Mouse (Mus musculus): Measurements from ENCODE around the gene Dusp5. TPM values are rescaled to one million over a fixed set of nuclear protein-coding genes. Genes with fewer than 3 reads are reported as not detected.
A peak's percentile ranks its signal among the peaks of the same experiment; 100 is the strongest.

Gene Dusp5
- polyA plus RNA-seq, 1 experiment from 2014 or later: 3.1 TPM

GRCm38 (mm10) chr19:53533810-53534601, 5.1 kb downstream of the Dusp5 start:
- Histone ChIP-seq H3K9me3 (ENCODE audit: control insufficient read depth, low read length) (no peaks in the 10 kb centered on the region), H3K36me3 (ENCODE audit: control insufficient read depth, insufficient read depth, low read length) (no peaks in the 10 kb centered on the region), H3K4me3 (replicated peaks; ENCODE audit: low read depth, low read length) (no peak overlapping the region), H3K4me2 (ENCODE audit: low read length) (no peak overlapping the region), H3K9ac (replicated peaks; ENCODE audit: low read length) (no peak overlapping the region), H3K4me1 (ENCODE audit: control insufficient read depth, insufficient read depth, low read length) (0 out of 2 replicates have a peak, but pooled peaks cover 7% of the 10 kb centered on the region), H3K27ac (replicated peaks; ENCODE audit: low read depth, low read length) (no peak overlapping the region), H3K27me3 (ENCODE audit: control insufficient read depth, insufficient read depth, low read length) (peaks cover 29% of the 10 kb centered on the region)
- 92% methylated on average over 15 of the region's 15 CpGs for WGBS
- DNase-seq (no peak), ATAC-seq (ENCODE audit: low FRiP score, low TSS enrichment) (no peak)

GRCm38 (mm10) chr19:53534757-53535410, 6.0 kb downstream of the Dusp5 start:
- Histone ChIP-seq H3K4me2 (ENCODE audit: low read length) (no peak overlapping the region), H3K9ac (replicated peaks; ENCODE audit: low read length) (no peak overlapping the region), H3K27ac (replicated peaks; ENCODE audit: low read depth, low read length) (no peak overlapping the region), H3K4me1 (ENCODE audit: control insufficient read depth, insufficient read depth, low read length) (0 out of 2 replicates have a peak, but pooled peaks cover 2% of the 10 kb centered on the region), H3K4me3 (replicated peaks; ENCODE audit: low read depth, low read length) (no peak overlapping the region), H3K27me3 (ENCODE audit: control insufficient read depth, insufficient read depth, low read length) (peaks cover 25% of the 10 kb centered on the region), H3K36me3 (ENCODE audit: control insufficient read depth, insufficient read depth, low read length) (no peaks in the 10 kb centered on the region), H3K9me3 (ENCODE audit: control insufficient read depth, low read length) (no peaks in the 10 kb centered on the region)
- peak; percentile 53 for DNase-seq
- ATAC-seq (ENCODE audit: low FRiP score, low TSS enrichment): no peak
- WGBS: 52% methylated on average over 7 of the region's 7 CpGs

DNA sequence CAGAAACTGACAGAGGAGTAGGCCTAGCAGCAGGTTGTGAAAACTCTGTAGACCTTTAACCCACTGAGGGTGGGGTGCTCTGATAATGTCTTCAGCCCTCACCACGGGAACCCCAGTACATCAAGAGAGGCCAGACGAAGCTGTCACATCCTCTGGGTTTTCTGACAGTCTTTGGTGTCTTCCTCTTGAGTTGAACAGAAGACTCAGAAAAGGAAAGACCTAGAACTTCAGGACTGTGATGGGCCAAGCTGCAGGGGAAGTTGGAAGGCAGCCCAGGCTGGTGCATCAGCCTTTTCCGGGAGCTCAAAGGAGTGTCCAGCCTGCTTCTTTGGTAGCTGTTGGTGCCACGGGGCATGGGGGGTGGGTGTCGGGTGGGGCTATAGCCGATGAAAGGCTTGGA, 6.5 kb downstream of the Dusp5 start:
- no peaks in the 10 kb centered on the region for H3K4me1 ChIP-seq (ENCODE audit: control insufficient read depth, insufficient read depth, low read length)
- 84% methylated on average over 6 of the region's 6 CpGs for WGBS
- H3K4me2 ChIP-seq (ENCODE audit: low read length): no peak overlapping the region
- no peak overlapping the region for H3K4me3 ChIP-seq (replicated peaks; ENCODE audit: low read depth, low read length)
- no peaks in the 10 kb centered on the region for H3K9me3 ChIP-seq (ENCODE audit: control insufficient read depth, low read length)
- no peak for ATAC-seq (ENCODE audit: low FRiP score, low TSS enrichment)
- DNase-seq: no peak
- H3K27me3 ChIP-seq (ENCODE audit: control insufficient read depth, insufficient read depth, low read length): peaks cover 20% of the 10 kb centered on the region; the same call in 1 of the 2 replicates
- H3K36me3 ChIP-seq (ENCODE audit: control insufficient read depth, insufficient read depth, low read length): no peaks in the 10 kb centered on the region
- no peak overlapping the region for H3K9ac ChIP-seq (replicated peaks; ENCODE audit: low read length)
- no peak overlapping the region for H3K27ac ChIP-seq (replicated peaks; ENCODE audit: low read depth, low read length)

DNA sequence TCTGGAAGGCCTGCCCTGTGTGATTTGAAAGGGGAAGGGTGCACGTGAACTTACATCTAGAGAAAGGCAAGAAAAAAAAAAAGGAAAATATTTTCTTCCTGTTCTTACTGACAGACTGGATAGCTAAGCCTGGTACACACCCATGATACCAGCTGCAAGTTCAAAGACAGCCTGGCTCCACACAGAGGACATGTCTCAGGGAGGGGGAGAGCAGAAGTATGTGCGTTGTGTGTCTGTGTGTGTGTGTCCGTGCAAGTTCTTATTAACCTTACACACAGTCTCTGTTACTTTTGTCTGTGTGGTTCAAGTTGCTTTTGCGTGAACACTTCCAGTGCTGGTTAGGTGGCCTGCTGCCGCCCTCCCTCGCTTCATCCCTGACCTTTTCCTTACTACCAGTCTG, 7.3 kb downstream of the Dusp5 start:
- 91% methylated on average over 6 of the region's 6 CpGs for WGBS
- Histone ChIP-seq H3K4me1 (ENCODE audit: control insufficient read depth, insufficient read depth, low read length) (no peaks in the 10 kb centered on the region), H3K27me3 (ENCODE audit: control insufficient read depth, insufficient read depth, low read length) (peaks cover 11% of the 10 kb centered on the region; the same call in 1 of the 2 replicates), H3K36me3 (ENCODE audit: control insufficient read depth, insufficient read depth, low read length) (no peaks in the 10 kb centered on the region), H3K27ac (replicated peaks; ENCODE audit: low read depth, low read length) (no peak overlapping the region), H3K4me2 (ENCODE audit: low read length) (no peak overlapping the region), H3K9ac (replicated peaks; ENCODE audit: low read length) (no peak overlapping the region), H3K9me3 (ENCODE audit: control insufficient read depth, low read length) (no peaks in the 10 kb centered on the region), H3K4me3 (replicated peaks; ENCODE audit: low read depth, low read length) (no peak overlapping the region)
- DNase-seq (no peak), ATAC-seq (ENCODE audit: low FRiP score, low TSS enrichment) (no peak)

- H3K4me3 ChIP-seq (replicated peaks; ENCODE audit: low read depth, low read length): no peak overlapping the region
- ATAC-seq (ENCODE audit: low FRiP score, low TSS enrichment) (no peak), DNase-seq (no peak)
- no peak overlapping the region for H3K9ac ChIP-seq (replicated peaks; ENCODE audit: low read length)
- H3K36me3 ChIP-seq (ENCODE audit: control insufficient read depth, insufficient read depth, low read length): no peaks in the 10 kb centered on the region
- no peak overlapping the region for H3K4me2 ChIP-seq (ENCODE audit: low read length)
- 86% methylated on average over 17 of the region's 17 CpGs for WGBS
- no peaks in the 10 kb centered on the region for H3K4me1 ChIP-seq (ENCODE audit: control insufficient read depth, insufficient read depth, low read length)
- H3K27ac ChIP-seq (replicated peaks; ENCODE audit: low read depth, low read length): no peak overlapping the region
- no peaks in the 10 kb centered on the region for H3K9me3 ChIP-seq (ENCODE audit: control insufficient read depth, low read length)
- peaks cover 4% of the 10 kb centered on the region; the same call in 1 of the 2 replicates for H3K27me3 ChIP-seq (ENCODE audit: control insufficient read depth, insufficient read depth, low read length)
Observed at GRCm38 (mm10) chr19:53536731-53537666, 8.1 kb downstream of the Dusp5 start.

DNA sequence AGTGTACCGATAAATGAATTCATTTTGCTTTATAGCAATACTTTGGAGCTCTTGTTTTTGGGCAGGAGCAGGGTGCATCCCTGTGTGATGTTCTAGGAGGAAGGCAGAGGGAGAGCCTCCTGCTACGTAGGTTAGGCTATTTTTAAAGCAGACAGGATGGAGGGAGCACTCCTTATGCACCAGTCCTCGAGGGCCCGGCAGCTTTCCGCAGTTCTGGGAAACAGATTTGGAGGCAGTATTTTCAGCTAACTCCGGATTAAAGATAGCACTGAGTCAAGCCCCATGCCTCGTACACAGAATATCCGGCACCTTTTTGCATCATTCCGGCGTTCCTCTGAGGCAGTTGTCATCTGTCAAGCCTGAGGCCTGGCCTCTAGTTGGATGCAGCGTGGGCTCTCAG, 9.1 kb downstream of the Dusp5 start:
- no peak for DNase-seq
- Histone ChIP-seq H3K4me2 (ENCODE audit: low read length) (no peak overlapping the region), H3K27me3 (ENCODE audit: control insufficient read depth, insufficient read depth, low read length) (no peaks in the 10 kb centered on the region), H3K4me1 (ENCODE audit: control insufficient read depth, insufficient read depth, low read length) (no peaks in the 10 kb centered on the region), H3K9me3 (ENCODE audit: control insufficient read depth, low read length) (no peaks in the 10 kb centered on the region), H3K36me3 (ENCODE audit: control insufficient read depth, insufficient read depth, low read length) (no peaks in the 10 kb centered on the region), H3K4me3 (replicated peaks; ENCODE audit: low read depth, low read length) (no peak overlapping the region), H3K27ac (replicated peaks; ENCODE audit: low read depth, low read length) (no peak overlapping the region), H3K9ac (replicated peaks; ENCODE audit: low read length) (no peak overlapping the region)
- WGBS: 91% methylated on average over 11 of the region's 11 CpGs
- ATAC-seq (ENCODE audit: low FRiP score, low TSS enrichment): no peak

- no peak overlapping the region for H3K27ac ChIP-seq (replicated peaks; ENCODE audit: low read depth, low read length)
- H3K36me3 ChIP-seq (ENCODE audit: control insufficient read depth, insufficient read depth, low read length): no peaks in the 10 kb centered on the region
- no peak overlapping the region for H3K4me2 ChIP-seq (ENCODE audit: low read length)
- no peaks in the 10 kb centered on the region for H3K4me1 ChIP-seq (ENCODE audit: control insufficient read depth, insufficient read depth, low read length)
- H3K4me3 ChIP-seq (replicated peaks; ENCODE audit: low read depth, low read length): no peak overlapping the region
- H3K27me3 ChIP-seq (ENCODE audit: control insufficient read depth, insufficient read depth, low read length): no peaks in the 10 kb centered on the region
- 79% methylated on average over 5 of the region's 5 CpGs for WGBS
- DNase-seq (no peak), ATAC-seq (ENCODE audit: low FRiP score, low TSS enrichment) (no peak)
- no peak overlapping the region for H3K9ac ChIP-seq (replicated peaks; ENCODE audit: low read length)
- H3K9me3 ChIP-seq (ENCODE audit: control insufficient read depth, low read length): no peaks in the 10 kb centered on the region
Observed at GRCm38 (mm10) chr19:53538796-53539195, 9.9 kb downstream of the Dusp5 start.

GRCm38 (mm10) chr19:53539296-53539695, 10.4 kb downstream of the Dusp5 start:
- ATAC-seq (ENCODE audit: low FRiP score, low TSS enrichment) (no peak), DNase-seq (no peak)
- H3K27ac ChIP-seq (replicated peaks; ENCODE audit: low read depth, low read length): no peak overlapping the region
- H3K9me3 ChIP-seq (ENCODE audit: control insufficient read depth, low read length): no peaks in the 10 kb centered on the region
- no peaks in the 10 kb centered on the region for H3K36me3 ChIP-seq (ENCODE audit: control insufficient read depth, insufficient read depth, low read length)
- WGBS: 88% methylated on average over 3 of the region's 3 CpGs
- H3K4me1 ChIP-seq (ENCODE audit: control insufficient read depth, insufficient read depth, low read length): no peaks in the 10 kb centered on the region
- no peak overlapping the region for H3K4me3 ChIP-seq (replicated peaks; ENCODE audit: low read depth, low read length)
- no peaks in the 10 kb centered on the region for H3K27me3 ChIP-seq (ENCODE audit: control insufficient read depth, insufficient read depth, low read length)
- H3K9ac ChIP-seq (replicated peaks; ENCODE audit: low read length): no peak overlapping the region
- no peak overlapping the region for H3K4me2 ChIP-seq (ENCODE audit: low read length)

All from midbrain, embryonic 14.5 days (tissue).